Mouse (Mus musculus) stomach, postnatal 0 days (tissue): ENCODE data around the gene Rps6kb2. TPM values are rescaled to one million over a fixed set of nuclear protein-coding genes. Genes with fewer than 3 reads are reported as not detected.

ENCODE experiments used
- ATAC-seq: fragments of 200-750 bp; cut with Nextera tagmentation; 2 replicates; pipeline ENCODE4 v1.8.0; 2017; ENCODE audit not compliant: low FRiP score, low TSS enrichment
- DNase-seq: peaks from one replicate; pipeline ENCODE4 v3.0.0-alpha.2; 2016; ENCODE audit warnings: low spot score
- H3K27ac ChIP-seq: fragments of 300-500 bp; sonication (generic); replicated peaks from 2 replicates; pipeline ENCODE4 v1.5.1; 2014; ENCODE audit warnings: mild to moderate bottlenecking, control low read depth
- H3K27me3 ChIP-seq: fragments of 300-500 bp; sonication (generic); 2 replicates; pipeline ENCODE4 v1.6.1; 2014; ENCODE audit warnings: low read length; ENCODE audit not compliant: control insufficient read depth, insufficient read depth
- H3K36me3 ChIP-seq: fragments of 300-500 bp; sonication (generic); 2 replicates; pipeline ENCODE4 v1.6.1; 2014; ENCODE audit warnings: low read length, mixed read lengths; ENCODE audit not compliant: control insufficient read depth, insufficient read depth
- H3K4me1 ChIP-seq: fragments of 300-500 bp; sonication (generic); replicated peaks from 2 replicates; pipeline ENCODE4 v1.6.1; 2014; ENCODE audit warnings: antibody characterized with exemption; ENCODE audit not compliant: control insufficient read depth, insufficient read depth
- H3K4me2 ChIP-seq: fragments of 300-500 bp; sonication (generic); replicated peaks from 2 replicates; pipeline ENCODE4 v1.6.1; 2014; ENCODE audit warnings: low read depth, mild to moderate bottlenecking, control low read depth, moderate library complexity
- H3K4me3 ChIP-seq: fragments of 300-500 bp; sonication (generic); 2 replicates; pipeline ENCODE4 v1.5.1; 2014; ENCODE audit warnings: low read depth, low read length, control low read depth
- H3K9ac ChIP-seq: fragments of 300-500 bp; sonication (generic); 2 replicates; pipeline ENCODE4 v1.6.1; 2014; ENCODE audit warnings: mild to moderate bottlenecking, low read length, control low read depth, mixed read lengths
- H3K9me3 ChIP-seq: fragments of 300-500 bp; sonication (generic); 2 replicates; pipeline ENCODE4 v1.6.1; 2016; ENCODE audit warnings: low read length; ENCODE audit not compliant: control insufficient read depth
- CTCF ChIP-seq: IDR thresholded peaks from 2 replicates; pipeline ENCODE4 v1.5.1; 2016; ENCODE audit warnings: antibody characterized with exemption, low read depth, mild to moderate bottlenecking, moderate library complexity
- EP300 ChIP-seq: optimal IDR thresholded peaks from 2 replicates; pipeline ENCODE3; 2016; ENCODE audit warnings: antibody characterized with exemption
- WGBS: fragments of 180-500 bp; shearing (Covaris S2); extraction: QIAGEN DNeasy Blood & Tissue Kit; methylation state at CpG from one replicate; pipeline ENCODE4 v1.1.7; 2014; 5-methylcytosine and 5-hydroxymethylcytosine counted together
- polyA plus RNA-seq: library from polyadenylated mRNA; unstranded; fragments of >200 nt; fragmentation: Nextera tagmentation; extraction: Ambion mirVana; gene quantifications from 2 replicates; pipeline ENCODE4 v1.2.1, GENCODE M21; 2015

Gene Rps6kb2
- polyA plus RNA-seq, 1 experiment from 2014 or later: 41.1 TPM

DNA sequence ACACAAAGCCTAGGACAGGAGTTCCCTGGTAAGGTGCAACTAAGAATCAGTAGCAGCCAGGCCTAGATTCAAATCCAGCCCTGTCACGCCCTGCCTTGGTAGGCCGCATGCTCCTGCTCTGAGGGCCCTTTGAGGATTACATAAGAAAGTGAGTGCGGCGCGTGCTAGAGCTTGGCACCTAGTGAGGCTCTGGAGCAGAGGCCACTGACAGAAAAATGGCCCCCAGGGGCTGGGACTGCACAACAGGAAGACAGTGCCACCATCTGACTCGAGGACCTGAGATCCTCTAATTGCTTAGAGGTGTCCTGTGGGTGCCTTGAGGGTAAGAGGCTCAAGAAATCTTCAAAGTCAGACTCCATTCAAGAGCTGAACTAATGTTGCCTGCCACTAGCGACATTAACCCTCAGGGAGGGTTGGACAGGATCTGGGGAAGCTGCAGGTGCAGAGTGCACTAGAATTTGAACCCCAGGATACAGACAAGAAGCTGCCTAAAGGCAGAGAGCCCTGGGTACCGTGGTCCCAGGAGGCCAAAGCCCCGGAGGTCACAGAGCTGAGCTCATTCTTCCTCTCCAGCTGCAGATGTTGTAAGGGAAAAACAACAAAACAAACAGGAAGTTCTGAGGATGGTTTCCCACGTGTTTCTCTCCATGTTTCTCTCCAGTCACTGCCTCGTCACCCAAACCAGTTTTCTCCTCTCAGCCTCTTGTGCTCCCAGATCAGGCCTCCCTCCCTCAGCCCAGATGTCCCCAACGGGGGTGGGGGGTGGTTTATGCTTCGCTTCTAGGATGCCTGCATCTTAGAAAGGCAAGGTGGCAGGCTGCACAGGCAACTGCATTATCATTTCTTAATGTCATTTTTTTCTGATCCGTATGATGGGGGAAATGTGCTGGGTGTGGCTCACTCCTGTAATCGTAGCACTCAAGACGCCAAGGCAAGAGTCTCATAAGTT is 18.3 kb downstream of the Rps6kb2 start:
- Histone ChIP-seq H3K9me3 (no peaks in the 10 kb centered on the region), H3K27me3 (no peaks in the 10 kb centered on the region), H3K4me2 (no peak overlapping the region), H3K9ac (no peak overlapping the region), H3K4me1 (no peaks in the 10 kb centered on the region), H3K36me3 (no peaks in the 10 kb centered on the region), H3K27ac (no peak overlapping the region), H3K4me3 (no peak overlapping the region)
- 74% methylated on average over 16 of the region's 16 CpGs for WGBS
- no peak for DNase-seq
- no peak for TF ChIP-seq CTCF
- no peak for TF ChIP-seq EP300
- ATAC-seq: no peak

DNA sequence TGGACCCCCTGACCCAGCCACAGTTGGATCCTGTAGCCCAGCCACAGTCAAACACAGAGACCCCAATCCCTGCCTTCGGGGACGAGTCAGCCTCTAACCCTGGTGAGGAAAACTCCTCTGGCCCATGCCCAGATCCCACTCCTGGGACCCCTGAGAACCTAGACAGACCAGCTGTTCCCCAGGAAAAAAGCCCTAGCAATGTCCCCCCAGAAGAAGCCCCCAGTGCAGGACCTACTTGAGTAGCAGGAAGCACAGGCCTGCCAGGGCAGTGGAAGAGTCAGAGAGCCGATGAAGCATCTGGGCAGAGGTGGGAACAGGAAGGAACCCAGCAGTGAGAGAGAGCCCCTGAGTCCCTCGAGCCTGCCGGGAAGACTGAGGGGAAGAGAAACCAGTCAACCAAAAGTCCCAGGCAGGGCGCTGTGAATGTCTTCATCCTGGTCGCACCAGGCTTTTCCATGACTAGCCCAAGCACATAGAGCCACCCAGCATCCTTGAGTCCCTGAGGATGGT is 19.3 kb downstream of the Rps6kb2 start, which contains the start of gene Cabp4:
Cabp4 (minus strand) TSS at position 275 of the 510 bp plus-strand sequence.
- WGBS: 80% methylated on average over 7 of the region's 7 CpGs
- Histone ChIP-seq H3K9me3 (no peaks in the 10 kb centered on the region), H3K27me3 (no peaks in the 10 kb centered on the region), H3K4me1 (no peaks in the 10 kb centered on the region), H3K4me2 (no peak within 1 kb of the TSS), H3K9ac (no peak within 1 kb of the TSS), H3K27ac (no peak within 1 kb of the TSS), H3K4me3 (no peak within 1 kb of the TSS), H3K36me3 (no peaks in the 10 kb centered on the region)
- TF ChIP-seq EP300 (no peak), CTCF (no peak)
- no peak for ATAC-seq
- no peak for DNase-seq

DNA sequence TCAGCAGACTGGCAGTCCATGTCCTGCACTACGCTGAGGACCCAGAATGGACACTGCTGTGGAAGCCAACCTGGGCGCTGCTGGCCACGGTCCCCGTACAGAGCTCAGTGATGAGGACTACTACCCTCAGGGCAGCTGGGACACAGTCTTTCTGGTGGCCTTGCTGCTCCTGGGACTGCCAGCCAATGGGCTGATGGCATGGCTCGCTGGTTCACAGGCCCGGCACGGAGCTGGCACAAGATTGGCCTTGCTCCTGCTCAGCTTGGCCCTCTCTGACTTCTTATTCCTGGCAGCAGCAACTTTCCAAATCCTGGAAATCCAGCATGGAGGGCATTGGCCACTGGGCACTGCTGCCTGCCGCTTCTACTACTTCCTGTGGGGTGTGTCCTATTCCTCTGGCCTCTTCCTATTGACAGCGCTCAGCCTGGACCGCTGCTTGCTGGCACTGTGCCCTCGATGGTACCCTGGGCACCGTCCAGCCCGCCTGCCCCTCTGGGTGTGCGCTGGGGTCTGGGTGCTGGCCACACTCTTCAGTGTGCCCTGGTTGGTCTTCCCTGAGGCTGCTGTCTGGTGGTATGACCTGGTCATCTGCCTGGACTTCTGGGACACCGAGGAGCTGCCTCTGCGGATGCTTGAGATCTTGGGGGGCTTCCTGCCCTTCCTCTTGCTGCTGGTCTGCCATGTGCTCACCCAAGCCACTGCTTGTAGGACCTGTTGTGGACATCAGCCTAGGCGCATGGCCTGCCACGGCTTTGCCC is 20.6 kb downstream of the Rps6kb2 start:
- ATAC-seq (no peak), DNase-seq (no peak)
- Histone ChIP-seq H3K27me3 (no peaks in the 10 kb centered on the region), H3K4me3 (no peak overlapping the region), H3K9ac (no peak overlapping the region), H3K36me3 (no peaks in the 10 kb centered on the region), H3K4me1 (no peaks in the 10 kb centered on the region), H3K4me2 (no peak overlapping the region), H3K27ac (no peak overlapping the region), H3K9me3 (no peaks in the 10 kb centered on the region)
- TF ChIP-seq EP300: no peak
- no peak for TF ChIP-seq CTCF
- WGBS: 86% methylated on average over 18 of the region's 18 CpGs

DNA sequence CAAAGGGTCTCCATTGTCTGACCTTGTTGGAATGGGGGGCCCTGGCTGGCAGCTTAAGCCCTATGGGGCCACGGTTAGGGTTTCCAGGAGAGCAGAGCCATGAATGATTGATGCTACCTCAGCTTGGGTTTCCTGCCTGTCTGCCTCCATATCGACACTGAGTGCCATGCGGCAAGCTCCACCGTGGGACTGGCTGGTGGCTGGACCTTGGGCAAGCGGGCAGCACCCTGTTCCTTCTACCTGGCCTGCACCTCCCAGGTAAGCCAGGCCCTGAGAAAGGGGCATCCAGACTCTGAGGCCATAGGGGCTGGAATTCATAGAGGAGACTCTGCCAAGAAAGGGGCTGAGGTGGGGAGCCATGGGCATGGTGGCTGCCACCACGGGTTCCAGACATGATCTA is 23.0 kb downstream of the Rps6kb2 start:
- Histone ChIP-seq H3K4me1 (no peaks in the 10 kb centered on the region), H3K4me3 (no peak overlapping the region), H3K27me3 (no peaks in the 10 kb centered on the region), H3K9me3 (no peaks in the 10 kb centered on the region), H3K36me3 (no peaks in the 10 kb centered on the region), H3K27ac (no peak overlapping the region), H3K4me2 (no peak overlapping the region), H3K9ac (no peak overlapping the region)
- ATAC-seq (no peak), DNase-seq (no peak)
- WGBS: 59% methylated on average over 6 of the region's 6 CpGs
- TF ChIP-seq EP300 (no peak), CTCF (no peak)

DNA sequence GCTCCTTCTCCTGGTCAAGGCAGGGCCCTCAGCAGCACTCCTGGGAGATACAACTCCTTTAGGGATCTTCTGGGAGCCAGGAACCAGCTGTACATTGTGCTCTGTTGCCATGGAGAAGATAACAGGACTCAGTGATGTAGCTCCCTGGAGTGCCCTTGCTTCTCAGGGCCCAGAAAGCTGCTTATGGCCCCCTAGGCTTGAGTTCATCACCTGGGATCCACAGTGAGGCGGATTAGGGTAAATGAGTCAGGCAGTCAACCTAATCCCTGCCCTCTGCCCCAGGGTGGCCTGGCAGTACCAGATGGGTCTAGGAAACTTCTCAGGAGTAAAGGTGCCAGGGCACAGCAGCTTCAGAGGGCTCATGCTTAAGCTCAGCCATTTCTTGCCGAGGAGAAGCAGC is 23.7 kb downstream of the Rps6kb2 start, which contains the start of gene Gpr152:
Gpr152 (plus strand) TSS at position 342 of the 400 bp plus-strand sequence.
- Histone ChIP-seq H3K9ac (no peak within 1 kb of the TSS), H3K27ac (no peak within 1 kb of the TSS), H3K27me3 (no peaks in the 10 kb centered on the region), H3K9me3 (no peaks in the 10 kb centered on the region), H3K4me3 (no peak within 1 kb of the TSS), H3K36me3 (no peaks in the 10 kb centered on the region), H3K4me1 (no peaks in the 10 kb centered on the region), H3K4me2 (no peak within 1 kb of the TSS)
- DNase-seq: no peak
- WGBS: 78% methylated on average over 2 of the region's 2 CpGs
- no peak for TF ChIP-seq EP300
- no peak for TF ChIP-seq CTCF
- no peak for ATAC-seq
